Mouse (Mus musculus) CD8-positive naive resting alpha-beta T cell, adult 2 months (primary cell): ENCODE measurements at regions not wholly inside any gene's neighbourhood (a gene's known extent, or its start where the extent isn't known, plus 50 kb on each side); places are given as distances from the start of the nearest gene placed in this dataset.

Source experiments
- DNase-seq, 2 experiments: peaks; one replicate each; pipeline ENCODE4 v3.0.0; 2022; ENCODE audit warnings: low read depth in 2 of 2, low spot score in 2 of 2

GRCm38 (mm10) chr10:117528575-117529268 lies 100.6 kb upstream of the Cpm start:
- no peak for DNase-seq

DNA sequence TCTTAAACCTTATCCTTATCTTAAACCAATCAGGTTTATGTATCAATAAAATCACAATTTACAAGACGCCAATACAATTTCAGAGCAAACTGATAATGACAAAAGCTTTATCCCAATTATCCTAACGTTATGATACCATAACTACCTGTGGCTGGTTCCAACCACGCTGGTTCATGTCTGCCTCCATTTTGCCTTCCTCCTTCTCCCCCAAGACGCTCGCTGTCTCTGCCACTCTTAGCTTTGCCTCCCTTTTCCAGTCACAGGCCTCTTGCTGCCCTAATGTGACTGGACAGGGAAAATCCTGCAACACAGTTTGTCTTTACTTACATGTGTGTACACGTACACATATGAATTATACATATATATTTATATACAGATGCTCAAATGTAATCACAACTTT lies 101.3 kb upstream of the Cpm start:
- no peak for DNase-seq

DNA sequence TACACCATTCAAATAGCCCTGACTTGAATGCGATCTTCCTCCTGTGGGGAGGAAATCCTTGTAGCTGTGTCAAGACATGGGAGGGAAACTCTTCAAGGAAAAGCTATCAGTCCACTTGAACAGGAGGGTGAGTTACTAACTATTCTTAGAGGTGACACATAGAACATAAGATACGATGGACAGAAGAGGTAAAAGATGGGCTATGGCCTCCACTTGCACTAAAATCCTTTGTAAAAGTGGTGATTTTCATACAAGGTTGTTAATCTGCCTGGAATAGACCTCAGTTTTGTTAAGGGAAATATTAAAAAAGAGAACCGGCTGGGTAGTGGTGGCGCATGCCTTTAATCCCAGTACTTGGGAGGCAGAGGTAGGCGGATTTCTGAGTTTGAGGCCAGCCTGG lies 102.1 kb upstream of the Cpm start:
- no peak for DNase-seq

- no peak for DNase-seq
Measured at GRCm38 (mm10) chr10:117526834-117527188, 102.5 kb upstream of the Cpm start.

- DNase-seq = no peak
Measured at GRCm38 (mm10) chr10:117526008-117526833, 103.1 kb upstream of the Cpm start.

DNA sequence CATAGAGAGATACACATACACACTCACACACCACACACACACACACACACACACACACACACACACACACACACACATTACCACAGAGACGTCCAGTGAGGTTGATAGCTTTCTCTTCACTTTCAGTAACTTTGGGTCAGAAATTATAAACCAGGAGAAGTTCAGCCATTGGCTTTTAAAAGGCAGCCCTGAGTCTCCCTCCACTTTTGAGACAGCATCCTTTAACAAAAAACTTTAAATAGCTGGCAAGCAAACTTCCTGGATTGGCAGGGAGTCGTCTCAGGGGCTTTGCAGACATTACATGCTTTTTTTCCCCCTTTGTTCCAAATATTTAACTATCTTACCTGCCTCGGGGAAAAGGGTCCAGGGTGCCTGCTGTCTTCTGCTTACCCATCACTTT lies 103.7 kb upstream of the Cpm start:
- no peak for DNase-seq

GRCm38 (mm10) chr10:117524926-117525565 lies 104.3 kb upstream of the Cpm start:
- DNase-seq = no peak

- no peak for DNase-seq
Measured at GRCm38 (mm10) chr10:117524101-117524500, 105.2 kb upstream of the Cpm start.

DNA sequence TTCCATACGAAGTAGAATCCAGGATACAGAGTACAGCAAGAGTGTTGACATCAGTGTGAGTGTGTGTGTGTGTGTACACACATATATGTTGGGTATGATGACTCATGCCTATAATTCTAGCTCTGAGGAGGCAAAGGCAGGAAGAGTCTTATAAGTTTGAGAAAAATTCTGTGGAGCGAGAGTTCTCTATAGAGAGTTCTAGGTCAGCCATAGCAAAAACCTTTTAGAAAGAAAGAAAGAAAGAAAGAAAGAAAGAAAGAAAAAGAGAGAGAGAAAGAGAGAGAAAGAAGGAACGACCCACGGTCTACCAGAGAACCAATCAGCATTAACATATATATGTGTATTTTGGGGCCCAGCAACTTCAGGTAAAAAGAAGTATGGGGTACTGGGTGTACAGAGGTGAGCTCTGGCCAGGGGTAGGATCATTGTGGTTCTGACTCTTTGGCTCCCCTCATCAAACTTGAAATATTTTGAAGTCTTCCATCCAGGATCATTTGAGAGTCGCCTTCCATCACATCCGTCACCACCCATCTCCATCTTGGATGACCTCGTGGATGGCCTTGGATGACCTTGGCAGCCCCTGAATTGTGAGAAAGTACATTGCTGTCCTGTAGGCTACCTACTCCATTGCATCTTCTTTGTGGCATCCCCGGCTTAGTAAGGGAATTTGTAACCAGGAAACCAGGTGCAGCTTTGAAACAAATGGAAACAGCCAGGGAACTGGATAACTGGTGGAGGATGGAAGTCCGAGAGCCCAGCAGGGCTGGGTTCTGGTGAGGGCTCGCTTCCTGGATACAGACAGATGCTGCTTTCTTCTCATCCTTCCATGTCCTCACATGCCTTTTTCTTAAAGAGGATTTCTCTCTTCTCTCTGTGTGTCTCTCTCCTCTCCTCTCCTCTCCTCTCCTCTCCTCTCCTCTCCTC lies 106.1 kb upstream of the Cpm start:
- no peak for DNase-seq

DNA sequence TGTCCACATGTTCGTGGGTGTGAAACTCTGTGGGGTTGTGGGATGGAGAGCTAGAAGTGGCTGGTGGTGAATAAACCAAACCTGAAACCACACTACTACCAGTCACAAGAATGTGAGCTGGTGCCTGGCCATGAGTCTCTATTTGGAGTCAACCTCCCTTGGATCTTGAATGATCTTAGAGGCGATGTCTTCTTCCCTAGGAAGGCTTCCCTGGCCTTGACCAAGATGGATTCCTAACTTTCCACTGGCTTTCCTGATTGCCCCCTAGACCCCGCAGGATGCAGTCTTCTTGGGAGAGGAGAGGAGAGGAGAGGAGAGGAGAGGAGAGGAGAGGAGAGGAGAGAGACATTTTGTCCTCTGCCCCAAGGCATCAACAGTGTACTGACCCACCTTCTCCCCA lies 106.9 kb upstream of the Cpm start:
- no peak for DNase-seq

DNA sequence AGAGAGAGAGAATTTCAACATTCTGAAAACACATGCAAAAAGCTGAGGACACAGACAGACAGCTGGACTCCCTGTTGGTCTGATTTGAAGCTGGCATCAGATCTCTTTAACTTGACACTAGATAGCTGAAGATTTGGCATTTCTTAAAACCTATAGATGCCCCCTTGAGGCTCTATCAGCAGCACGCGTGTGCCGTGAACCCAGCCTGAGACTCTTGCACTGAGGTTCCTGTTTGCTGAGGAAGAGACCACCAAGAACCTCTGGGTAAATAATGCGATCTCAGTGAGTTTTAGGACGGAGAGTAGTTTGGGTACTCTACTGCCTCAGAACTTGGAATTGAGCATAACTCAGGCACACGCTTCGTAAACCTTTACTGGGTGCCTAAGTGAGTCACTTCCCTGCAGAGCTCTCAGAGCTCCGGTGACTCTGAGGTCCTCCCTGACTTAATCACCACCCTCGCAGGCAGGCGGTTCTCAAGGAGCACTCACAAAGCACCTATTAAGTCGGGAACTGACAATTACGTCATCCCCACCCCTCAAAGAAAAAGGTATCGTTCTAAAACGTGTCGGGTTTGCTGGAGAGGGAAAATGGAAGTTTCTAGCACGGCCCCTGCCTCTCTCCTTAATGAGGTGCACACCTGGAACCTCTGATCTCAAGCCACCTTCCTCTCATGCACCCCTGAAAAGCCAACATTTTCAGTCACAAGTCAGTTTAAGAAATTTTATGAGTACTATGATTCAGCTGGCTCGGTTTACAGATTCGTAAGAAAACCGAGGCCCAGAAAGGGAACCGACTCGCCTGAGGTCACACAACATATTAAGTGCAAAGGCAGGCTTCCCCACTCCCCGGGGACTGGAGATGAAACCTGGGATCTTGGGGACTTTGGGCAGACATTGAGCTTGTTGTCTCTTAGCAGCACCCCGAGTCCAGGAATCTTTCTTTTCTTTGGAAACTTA lies 107.7 kb upstream of the Cpm start:
- no peak for DNase-seq

DNA sequence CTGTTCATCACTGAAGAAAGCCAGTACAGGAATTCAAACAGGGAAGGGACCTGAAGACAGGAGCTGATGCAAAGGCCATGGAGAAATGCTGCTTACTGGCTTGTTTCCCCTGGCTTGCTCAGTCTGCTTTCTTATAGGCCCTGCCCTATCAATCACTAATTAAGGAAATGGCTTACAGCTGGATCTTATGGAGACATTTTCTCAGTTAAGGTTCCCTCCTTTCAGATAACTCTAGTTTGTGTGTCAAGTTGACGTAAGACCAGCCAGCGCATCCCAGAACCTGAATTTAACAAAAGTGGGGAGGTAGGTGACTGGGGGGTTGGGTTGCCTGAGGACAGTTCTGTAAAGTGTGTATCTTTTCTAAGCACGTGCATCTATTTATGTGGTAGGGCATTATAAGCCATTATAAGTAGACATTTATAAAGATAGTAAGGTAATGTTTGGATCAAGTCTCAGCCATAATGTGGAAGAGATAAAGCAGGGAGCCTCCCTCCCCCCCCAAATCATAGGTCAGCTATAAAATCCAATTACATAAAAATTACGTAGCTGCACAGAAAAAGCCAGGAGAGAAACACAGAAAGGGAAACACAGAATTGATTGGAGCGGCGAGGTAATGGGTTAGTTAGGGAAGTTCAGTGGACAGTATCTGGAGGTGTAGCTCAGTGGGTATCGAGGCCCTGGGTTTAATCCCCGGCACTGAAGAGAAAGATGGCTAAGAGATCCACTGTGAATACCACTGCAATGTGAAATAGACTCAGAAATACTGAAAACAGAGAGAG lies 108.6 kb upstream of the Cpm start:
- DNase-seq = no peak

GRCm38 (mm10) chr10:117519670-117520535 lies 109.4 kb upstream of the Cpm start:
- no peak for DNase-seq

DNA sequence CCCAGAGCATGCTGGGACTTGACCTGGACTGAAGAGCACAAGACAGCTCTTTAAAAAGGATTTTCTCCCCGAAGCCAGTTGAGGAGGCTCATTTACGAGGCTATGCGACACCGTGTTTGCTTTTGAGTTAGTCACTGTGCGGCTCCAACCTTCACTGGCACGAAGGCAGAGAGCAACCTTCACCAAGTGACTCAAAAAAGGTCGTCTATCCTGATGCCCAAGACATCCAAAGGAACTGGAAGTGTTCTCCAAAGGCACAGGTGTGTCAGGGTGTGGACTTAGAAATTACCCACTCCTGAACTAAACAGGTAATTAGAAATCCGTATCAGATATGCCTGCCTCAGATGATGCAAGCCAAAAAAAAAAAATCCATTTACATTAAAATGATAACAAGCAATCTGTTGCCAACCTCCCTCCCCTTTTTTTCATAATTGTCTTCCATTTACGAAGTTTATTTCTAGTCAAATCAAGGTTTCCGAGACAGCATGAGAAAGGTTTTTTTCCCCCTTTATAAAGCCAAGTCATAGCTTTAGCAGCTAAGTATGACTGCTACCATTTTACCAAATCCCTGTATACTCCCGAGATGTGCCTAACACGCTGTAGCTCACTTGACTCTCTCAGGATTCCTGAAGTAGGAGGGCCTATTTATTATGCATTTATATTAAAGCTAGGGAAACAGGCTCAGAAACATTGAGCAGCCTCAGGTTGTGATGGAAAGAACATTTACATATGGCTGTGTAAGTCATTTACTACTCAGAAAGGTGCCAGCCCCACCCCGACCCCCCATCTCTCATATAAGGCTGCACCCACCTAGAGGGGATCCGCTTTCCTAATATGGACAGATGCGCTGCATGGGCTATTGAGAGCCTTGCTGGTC lies 110.3 kb upstream of the Cpm start:
- no peak for DNase-seq

DNA sequence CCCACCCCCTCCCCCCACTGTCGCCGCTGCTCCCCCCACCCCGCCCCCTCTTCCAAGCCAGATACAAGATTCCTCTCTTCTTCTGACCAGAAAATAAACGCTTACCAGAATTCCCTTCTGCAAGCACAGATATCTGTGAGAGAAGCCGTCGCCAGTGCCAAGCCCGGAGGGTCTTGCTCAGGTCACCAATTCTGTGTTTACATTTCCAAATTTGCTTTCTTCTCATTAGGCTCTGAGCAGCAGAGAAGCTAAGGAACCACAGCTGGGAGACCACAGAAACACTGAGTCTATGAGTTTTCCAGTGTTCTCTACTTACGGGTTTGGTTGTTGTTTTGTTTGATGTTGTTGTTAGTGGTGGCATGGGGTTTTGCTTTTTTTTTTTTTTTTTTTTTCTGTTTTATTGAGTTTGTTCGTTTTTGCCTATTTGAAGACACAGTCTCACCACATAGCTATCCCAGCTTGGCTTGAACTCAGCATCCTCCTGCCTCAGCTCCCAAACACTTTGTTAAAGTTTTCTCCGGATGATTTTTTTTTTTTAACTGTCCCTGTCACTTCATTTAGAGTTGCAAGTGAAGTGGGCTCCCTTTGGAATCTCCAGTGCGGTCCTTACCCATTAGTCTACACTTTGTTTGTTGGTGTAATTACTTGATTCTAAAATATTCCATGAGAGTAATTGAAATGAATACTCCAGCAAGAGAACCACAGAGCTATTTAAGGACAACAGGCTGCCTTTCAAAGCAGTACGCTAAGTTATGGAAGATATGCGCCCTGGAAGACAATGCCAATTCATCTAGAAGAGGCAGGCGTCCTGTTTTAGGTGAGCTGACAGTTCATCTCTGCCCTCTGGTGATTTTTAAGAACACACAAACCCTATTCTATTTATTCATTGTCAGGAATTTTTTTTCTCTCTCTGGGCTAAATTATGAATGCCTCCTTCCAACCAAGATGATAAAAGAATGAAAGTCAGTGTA lies 111.2 kb upstream of the Cpm start:
- no peak for DNase-seq

GRCm38 (mm10) chr10:117517071-117517714 lies 112.1 kb upstream of the Cpm start:
- DNase-seq = no peak
